Mouse (Mus musculus) spleen, adult 2 months (tissue): ENCODE measurements around the gene Ube2e1. TPM values are rescaled to one million over a fixed set of nuclear protein-coding genes. Genes with fewer than 3 reads are reported as not detected.

Experiments
- DNase-seq, 2 experiments: peaks; one replicate each; pipeline versions ENCODE4 v3.0.0 to v3.0.0-alpha.2; 2012 to 2021; ENCODE audit warnings: low spot score in 2 of 2, low read depth in 1 of 2
- H3K27ac ChIP-seq: fragments of 200-500 bp; 2 replicates; pipeline ENCODE4 v1.5.1; 2012; ENCODE audit warnings: low read length, inconsistent platforms; ENCODE audit not compliant: insufficient read depth
- H3K27me3 ChIP-seq: fragments of 200-500 bp; 2 replicates; pipeline ENCODE4 v1.6.1; 2012; ENCODE audit warnings: mild to moderate bottlenecking, moderate library complexity, low read length, inconsistent platforms; ENCODE audit not compliant: control insufficient read depth, insufficient read depth
- H3K36me3 ChIP-seq: fragments of 200-500 bp; 2 replicates; pipeline ENCODE4 v1.6.1; 2012; ENCODE audit warnings: mild to moderate bottlenecking, low read length, inconsistent platforms; ENCODE audit not compliant: control insufficient read depth, insufficient read depth
- H3K4me1 ChIP-seq: fragments of 200-500 bp; 2 replicates; pipeline ENCODE4 v1.6.1; 2011; ENCODE audit warnings: inconsistent platforms; ENCODE audit not compliant: control insufficient read depth, insufficient read depth, insufficient read length
- H3K4me3 ChIP-seq: fragments of 200-500 bp; 2 replicates; pipeline ENCODE4 v1.5.1; 2011; ENCODE audit warnings: mild to moderate bottlenecking, inconsistent platforms; ENCODE audit not compliant: insufficient read depth, insufficient read length; ENCODE audit errors: extremely low read depth
- CTCF ChIP-seq: fragments of 200-500 bp; IDR thresholded peaks from 2 replicates; pipeline ENCODE4 v1.5.1; 2011; ENCODE audit warnings: mild to moderate bottlenecking, inconsistent platforms; ENCODE audit not compliant: insufficient read depth, insufficient read length, insufficient replicate concordance; ENCODE audit errors: extremely low read depth
- POLR2A ChIP-seq: fragments of 200-500 bp; IDR thresholded peaks from 2 replicates; pipeline ENCODE4 v1.6.1; 2011; ENCODE audit warnings: low read depth, low read length, inconsistent platforms
- WGBS: fragments of 180-500 bp; shearing (Covaris S2); methylation state at CpG from one replicate; pipeline ENCODE4 v1.1.7; 2018; 5-methylcytosine and 5-hydroxymethylcytosine counted together
- polyA plus RNA-seq: library from polyadenylated mRNA; depleted of rRNA; stranded (reverse); fragments of >200 nt; gene quantifications from 2 replicates; pipeline ENCODE4 v1.2.3, GENCODE M21; 2012

Ube2e1 gene
- polyA plus RNA-seq, 1 experiment, result 12.7 TPM

DNA sequence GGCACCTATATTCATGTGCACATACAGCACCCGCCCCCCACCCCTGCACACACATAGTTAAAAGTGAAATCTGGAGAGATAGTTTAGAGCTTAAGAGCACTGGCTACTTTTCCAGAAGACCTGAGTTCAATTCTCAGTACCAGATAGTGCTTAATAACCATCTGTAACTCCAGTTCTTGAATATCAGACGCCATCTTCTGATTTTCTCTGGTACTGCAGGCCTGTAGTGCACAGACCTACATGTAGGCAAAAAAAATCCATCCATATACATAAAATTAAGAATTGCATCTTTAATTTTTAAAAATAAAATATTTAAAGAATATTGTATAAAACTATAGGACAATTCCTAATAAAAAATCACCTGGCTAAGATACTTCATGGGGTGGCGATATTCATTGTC is 70.5 kb downstream of the Ube2e1 start:
- Histone ChIP-seq H3K4me1 (no peaks in the 10 kb centered on the region), H3K4me3 (no peak overlapping the region), H3K27ac (no peak overlapping the region), H3K36me3 (peaks cover 1% of the 10 kb centered on the region; the same call in 1 of the 2 replicates), H3K27me3 (no peaks in the 10 kb centered on the region)
- WGBS, result 89% methylated on average over 3 of the region's 3 CpGs
- TF ChIP-seq POLR2A, result no peak
- TF ChIP-seq CTCF, result no peak
- no peak for DNase-seq

GRCm38 (mm10) chr14:18242638-18243130 is 89.0 kb downstream of the Ube2e1 start:
- TF ChIP-seq CTCF (no peak), POLR2A (no peak)

DNA sequence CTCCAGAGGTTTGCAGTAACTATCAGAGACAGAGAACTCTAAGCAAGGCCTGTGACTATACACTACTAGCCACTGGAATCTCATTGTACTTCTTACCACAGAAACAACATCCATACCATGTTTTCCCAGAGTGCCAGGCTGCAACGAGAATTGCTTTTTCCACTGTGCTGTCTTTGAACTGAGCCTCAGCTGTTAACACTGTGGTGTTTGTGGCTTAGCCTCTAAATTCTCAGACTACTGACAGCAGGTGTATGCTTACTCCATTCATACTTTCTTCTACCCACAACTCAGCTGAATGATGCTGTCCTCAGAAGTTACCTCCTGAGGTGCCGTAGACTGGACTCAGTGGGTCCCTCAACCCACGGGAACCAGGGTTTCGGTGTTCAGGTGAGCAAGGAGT is 89.9 kb downstream of the Ube2e1 start:
- H3K27ac ChIP-seq, result no peak overlapping the region
- no peak for DNase-seq
- H3K4me3 ChIP-seq, result no peak overlapping the region
- TF ChIP-seq CTCF (no peak), POLR2A (no peak)
- WGBS, result 66% methylated on average over 4 of the region's 4 CpGs
- no peaks in the 10 kb centered on the region for H3K36me3 ChIP-seq
- peaks cover 2% of the 10 kb centered on the region for H3K4me1 ChIP-seq
- no peaks in the 10 kb centered on the region for H3K27me3 ChIP-seq

More at GRCm38 (mm10) chr14:18242638-18243130, 89.0 kb downstream of the Ube2e1 start:
- no peak overlapping the region for H3K4me3 ChIP-seq
- no peaks in the 10 kb centered on the region for H3K27me3 ChIP-seq
- 89% methylated on average over 21 of the region's 21 CpGs for WGBS
- H3K36me3 ChIP-seq, result no peaks in the 10 kb centered on the region
- no peak for DNase-seq
- peaks cover 2% of the 10 kb centered on the region for H3K4me1 ChIP-seq
- H3K27ac ChIP-seq, result no peak overlapping the region

GRCm38 (mm10) chr14:18240132-18240531 is 91.5 kb downstream of the Ube2e1 start:
- Histone ChIP-seq H3K4me1 (peaks cover 2% of the 10 kb centered on the region), H3K27me3 (no peaks in the 10 kb centered on the region), H3K27ac (no peak overlapping the region), H3K36me3 (no peaks in the 10 kb centered on the region), H3K4me3 (no peak overlapping the region)
- TF ChIP-seq POLR2A (no peak), CTCF (no peak)
- 69% methylated on average over 7 of the region's 7 CpGs for WGBS
- DNase-seq, result no peak

DNA sequence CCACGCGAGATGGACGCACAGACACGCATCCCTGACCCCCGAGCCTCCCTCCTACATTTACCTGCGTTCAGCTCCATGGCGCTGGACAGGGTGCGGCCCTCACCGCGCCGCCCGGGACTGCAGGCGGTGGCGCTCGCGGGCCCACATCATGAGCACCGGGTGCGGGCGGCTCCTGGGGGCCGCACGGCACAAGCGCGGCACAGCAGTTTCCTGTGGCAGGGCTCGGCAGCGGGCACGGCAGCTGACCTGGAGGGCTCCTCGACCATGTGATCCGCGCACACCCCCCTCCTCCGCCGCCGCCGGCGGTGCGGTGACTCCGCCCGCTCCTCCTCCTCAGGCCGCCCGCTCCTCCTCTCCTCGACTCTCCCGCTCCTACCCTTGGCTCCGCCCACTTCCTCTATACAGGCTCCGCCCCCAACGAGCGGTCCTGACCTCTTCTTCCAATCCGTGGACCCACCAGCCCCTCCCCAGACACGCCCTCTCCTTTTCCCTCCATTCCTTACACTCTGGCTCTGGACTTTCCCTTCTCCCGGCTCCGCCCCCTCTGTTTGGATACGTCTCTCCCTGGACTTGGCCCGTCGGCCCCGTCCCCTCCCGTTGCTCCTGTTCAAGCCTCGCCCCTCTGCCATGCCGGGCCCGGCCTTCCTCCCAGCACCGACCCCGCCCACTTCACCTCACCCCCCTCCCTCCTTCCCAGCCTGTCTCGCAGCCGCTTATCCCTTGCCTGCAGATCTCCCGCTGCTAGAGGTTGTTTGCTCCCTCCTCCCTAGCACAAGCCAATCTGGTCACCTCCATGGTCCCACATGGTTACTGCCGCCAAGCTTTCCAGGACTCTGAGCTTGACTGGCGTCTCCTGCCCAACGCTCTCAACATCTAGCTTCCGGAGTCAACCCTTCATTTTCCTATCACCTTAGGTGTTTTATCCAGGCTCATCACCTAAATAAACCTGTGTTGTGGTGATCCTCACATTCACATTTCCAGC is 92.6 kb downstream of the Ube2e1 start, which contains the start of gene Nr1d2:
Nr1d2 (minus strand) TSS at position 378 of the 982 bp plus-strand sequence.
- Histone ChIP-seq H3K27ac (peak within 1 kb of the TSS; percentile 96), H3K4me1 (peaks cover 5% of the 10 kb centered on the region), H3K36me3 (no peaks in the 10 kb centered on the region), H3K4me3 (peak within 1 kb of the TSS; percentile 97), H3K27me3 (no peaks in the 10 kb centered on the region)
- peak; percentile 88 to 94 for DNase-seq
- 2% methylated on average over 57 of the region's 66 CpGs for WGBS
- no peak for TF ChIP-seq POLR2A
- no peak for TF ChIP-seq CTCF

- Histone ChIP-seq H3K27ac (peak overlapping the region; percentile 96), H3K4me3 (peak overlapping the region; percentile 97), H3K4me1 (peaks cover 5% of the 10 kb centered on the region), H3K36me3 (no peaks in the 10 kb centered on the region), H3K27me3 (no peaks in the 10 kb centered on the region)
- 1% methylated on average over 62 of the region's 71 CpGs for WGBS
- peak; percentile 93 to 96 for DNase-seq
- TF ChIP-seq CTCF, result no peak
- no peak for TF ChIP-seq POLR2A
Observed at GRCm38 (mm10) chr14:18238131-18238749, 93.4 kb downstream of the Ube2e1 start.
